Mouse (Mus musculus) adrenal gland, postnatal 25 days (tissue): ENCODE data around the gene Mcoln2. TPM values are rescaled to one million over a fixed set of nuclear protein-coding genes. Genes with fewer than 3 reads are reported as not detected.
"Not testable (repeated sequence)": the region's sequence is repeated elsewhere in the genome, so short reads cannot be mapped to it uniquely, and the experiment has no call there.

Experiments
- DNase-seq: peaks from one replicate; pipeline ENCODE4 v3.0.0; 2021; ENCODE audit warnings: mixed read lengths
- total RNA-seq: library from RNA; stranded (reverse); gene quantifications from 2 replicates; pipeline ENCODE4 v1.2.3, GENCODE M21; 2021

Mcoln2 gene
- total RNA-seq, 1 experiment from 2014 or later = not detected

DNA sequence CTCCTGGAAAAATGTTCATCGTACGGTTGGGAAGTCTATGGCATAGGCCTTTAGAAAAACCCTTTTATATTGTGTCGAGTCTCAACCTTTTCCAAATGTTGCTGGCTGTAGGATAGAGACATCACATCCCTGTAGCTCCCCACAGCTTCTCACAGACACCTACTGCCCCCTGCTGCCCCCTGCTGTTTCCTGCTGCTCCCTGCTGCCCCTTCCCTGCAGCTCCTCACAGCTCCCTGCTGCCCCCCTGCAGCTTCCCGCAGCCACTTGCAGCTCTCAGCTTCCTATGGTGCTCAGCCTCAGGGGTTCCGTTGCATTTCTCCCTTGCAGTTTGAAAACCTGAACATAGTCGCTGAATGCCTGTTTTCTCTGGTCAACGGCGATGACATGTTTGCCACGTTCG lies 40.3 kb downstream of the Mcoln2 start:
- peak; percentile 7 for DNase-seq

DNA sequence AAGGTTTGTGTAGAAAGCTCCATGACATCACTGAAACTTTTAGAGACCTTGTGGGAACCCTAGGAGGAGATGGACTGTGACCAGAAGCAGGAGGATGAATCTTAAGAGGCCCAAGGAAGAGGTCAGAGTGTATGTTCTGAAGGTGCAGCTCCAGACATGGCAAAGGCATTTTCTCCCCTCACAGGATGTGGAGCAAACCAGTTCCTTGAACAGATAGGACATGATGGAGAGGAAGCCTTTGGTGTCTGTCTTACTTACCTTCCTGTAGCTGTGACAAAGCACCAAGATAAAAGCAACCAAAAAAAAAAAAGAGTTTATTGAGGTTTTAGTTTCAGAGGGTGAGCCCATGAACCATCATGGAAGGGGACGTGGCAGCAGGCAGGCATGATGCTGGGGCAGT lies 42.9 kb downstream of the Mcoln2 start:
- no peak for DNase-seq

DNA sequence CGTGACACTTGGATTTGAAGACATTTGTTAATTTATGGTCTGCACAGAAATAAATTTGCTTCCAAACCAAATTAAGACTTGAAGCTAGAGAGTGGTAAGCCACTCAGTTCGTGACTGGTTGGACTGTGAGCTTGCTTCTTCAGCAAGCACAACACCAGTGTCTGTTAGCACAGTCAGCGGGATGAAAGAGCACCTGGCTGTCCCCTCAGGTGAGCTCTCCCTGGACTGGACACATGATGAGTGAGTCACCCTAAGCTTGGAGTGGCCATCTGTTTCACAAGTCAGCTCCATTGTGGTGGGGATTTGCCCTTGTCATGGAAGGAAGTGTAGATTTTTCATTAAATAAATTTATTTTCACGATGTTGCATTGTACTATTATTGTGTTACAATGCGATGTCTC lies 45.5 kb downstream of the Mcoln2 start:
- DNase-seq = no peak

DNA sequence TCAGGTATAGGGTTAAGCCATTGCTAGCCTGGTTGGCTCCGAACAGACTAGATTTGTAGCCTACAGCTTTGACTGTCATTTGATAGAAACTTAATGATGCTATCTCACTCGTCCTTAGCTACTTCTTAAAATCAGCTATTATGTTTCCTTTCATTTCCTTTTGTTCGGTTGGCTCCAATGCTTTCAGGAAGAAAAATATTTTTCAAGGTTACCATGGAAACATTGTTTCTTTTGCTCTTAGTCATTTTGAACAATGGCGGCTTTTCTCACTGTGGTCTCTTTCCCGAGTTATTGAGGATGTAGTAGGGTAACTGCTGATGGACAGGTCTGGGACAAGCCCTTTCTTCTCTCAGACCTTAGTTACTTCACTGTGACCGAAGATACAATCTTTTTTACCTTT lies 46.7 kb downstream of the Mcoln2 start:
- DNase-seq = no peak

DNA sequence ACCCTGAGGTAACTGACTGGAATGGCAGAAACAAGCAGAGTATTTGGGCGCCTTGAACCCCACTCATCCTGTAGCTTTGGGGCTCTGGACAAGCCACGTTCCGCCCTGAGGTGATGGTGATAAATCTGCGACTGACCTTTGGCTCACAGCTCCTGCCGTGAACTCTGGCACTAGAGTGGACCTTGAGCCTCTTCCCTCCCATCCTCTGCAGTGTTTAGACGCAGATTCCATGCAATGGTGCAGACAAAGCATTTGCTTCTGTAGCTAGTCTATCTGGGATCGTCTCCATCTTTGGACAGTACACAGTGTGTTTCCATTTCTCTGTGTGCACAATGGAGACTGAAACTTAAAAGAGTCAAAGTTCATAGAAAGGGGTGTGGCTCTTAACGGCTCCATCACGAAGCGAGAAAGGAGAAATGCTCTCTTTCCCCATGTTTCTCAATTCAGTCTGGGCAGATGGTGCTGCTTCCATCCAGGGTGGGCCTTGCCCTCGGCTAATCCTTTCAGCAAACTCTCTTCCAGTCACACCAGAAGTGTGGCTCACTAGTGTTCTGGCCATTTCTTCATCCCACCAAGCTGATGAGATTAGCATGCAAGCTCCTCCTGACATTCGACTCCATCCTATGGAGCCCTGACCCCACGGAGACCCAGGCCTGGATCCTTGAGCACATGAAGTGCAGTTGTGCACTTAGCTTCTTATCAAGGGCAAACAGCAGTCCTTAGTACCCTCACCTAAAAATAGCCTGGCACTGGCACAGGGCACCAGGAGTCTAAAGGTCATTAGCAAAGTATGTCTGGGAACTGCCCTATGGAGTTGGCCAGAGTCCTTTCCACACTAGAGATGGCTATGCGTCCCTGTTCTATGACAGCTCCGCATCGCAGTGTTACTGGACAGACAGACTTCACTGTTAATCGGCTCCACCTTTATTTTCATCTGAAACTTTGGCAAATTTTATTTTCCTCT lies 47.4 kb downstream of the Mcoln2 start:
- DNase-seq = no peak

DNA sequence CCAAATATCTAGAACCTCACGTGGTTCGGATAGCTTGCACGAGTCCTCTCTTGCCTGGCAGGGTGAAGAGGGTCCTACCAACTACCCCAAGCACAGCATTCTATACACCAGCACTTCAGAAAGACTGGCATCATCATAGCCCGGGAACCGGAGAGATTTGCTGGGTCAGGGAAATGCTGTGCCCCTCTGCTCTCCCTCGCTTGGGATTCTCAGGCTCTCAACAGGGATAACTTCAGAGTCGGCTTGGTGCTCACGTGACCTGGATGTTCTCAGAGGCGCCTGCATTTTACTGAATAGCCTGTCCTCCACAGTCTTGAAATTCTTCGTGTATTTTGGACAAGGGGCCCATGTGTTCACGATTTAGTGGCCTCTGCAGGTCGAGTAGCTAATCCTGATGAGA lies 48.2 kb downstream of the Mcoln2 start:
- no peak for DNase-seq

DNA sequence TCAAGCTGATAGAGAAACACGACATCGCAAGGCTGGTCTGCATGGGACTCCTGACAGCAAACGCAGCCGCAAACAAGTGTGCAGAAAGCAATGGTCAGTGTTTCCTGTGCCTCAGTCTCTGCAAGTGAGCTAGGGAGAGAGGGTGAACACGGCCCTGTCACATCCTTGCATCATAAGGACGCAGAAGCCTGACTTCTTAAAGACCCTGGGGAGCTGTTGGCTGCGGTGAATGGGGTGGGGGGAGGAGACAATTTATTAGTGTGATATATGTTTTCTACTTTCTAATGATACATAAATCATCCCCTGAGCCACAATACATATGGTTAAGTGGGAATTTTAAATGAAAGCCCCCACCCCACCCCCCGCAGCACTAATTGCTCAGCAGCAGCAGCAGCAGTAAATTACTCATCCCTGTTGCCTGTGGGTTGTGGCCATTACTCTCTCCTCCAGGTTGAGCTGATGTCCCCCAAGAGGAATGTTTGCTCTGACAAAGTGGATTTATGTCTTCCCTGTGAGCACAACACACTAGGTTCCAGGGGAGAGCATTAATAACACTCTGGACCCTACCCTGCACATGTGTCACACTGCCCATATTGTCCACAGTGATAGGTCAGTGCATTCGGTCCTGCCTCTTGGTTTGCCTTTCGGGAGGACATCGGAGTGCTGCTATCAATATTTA lies 49.3 kb downstream of the Mcoln2 start:
- DNase-seq = no peak

DNA sequence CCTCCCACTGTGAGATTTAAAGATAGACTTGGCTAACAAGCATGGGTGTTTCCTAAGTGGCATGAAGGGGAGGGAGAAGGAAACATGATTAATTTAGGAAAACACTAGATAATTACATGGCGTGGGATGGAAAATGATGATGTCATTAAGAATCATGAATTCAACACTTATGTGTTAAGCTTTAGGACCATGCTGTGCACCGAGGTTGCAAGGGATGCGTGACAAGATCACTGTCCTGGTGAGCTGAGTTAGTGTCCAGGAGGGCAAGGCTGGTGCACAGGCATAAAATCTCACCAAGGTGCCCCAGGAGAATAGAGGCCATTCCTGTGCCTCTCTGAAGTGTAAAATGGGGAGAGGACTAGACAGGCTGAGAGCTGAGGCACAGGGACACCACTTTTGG lies 49.9 kb downstream of the Mcoln2 start:
- no peak for DNase-seq

DNA sequence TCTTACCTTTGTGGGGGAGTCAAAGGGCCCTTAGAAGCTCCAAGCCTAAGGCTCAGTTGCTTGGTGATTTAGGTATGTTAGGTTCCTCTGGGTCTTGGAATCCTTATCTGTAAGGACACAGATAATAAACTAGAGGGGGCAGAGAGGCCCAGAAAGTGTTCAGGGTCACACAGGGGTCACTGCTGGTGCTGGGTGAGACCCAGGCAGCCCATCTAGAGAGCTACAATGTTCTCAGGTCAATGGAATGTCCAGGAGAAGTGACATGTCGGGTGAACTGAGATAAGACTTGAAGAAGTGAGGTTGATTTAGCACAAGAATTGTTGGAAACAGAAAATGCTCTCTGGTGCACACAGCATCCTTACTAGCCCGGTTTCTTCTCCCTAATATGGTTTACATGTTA lies 54.7 kb downstream of the Mcoln2 start:
- DNase-seq = no peak

DNA sequence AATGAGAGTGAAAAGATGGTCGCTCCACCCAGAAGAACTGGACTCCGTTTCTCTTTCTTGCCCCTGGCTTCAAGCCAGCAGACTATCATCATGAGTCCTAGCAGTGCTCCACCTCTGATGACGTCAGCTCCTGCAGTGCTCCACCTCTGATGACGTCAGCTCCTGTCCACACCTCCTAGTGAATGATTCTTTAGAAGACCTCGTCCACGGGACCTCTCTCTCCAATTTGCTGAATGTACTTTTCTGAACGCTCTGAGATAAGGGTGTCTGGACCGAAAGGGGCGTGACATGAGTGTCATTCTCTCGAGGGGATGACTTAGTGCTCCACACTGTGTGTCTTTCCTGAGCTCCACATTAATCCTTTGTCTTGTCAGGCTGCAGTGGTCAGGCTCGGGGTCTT lies 55.7 kb downstream of the Mcoln2 start:
- DNase-seq = no peak

DNA sequence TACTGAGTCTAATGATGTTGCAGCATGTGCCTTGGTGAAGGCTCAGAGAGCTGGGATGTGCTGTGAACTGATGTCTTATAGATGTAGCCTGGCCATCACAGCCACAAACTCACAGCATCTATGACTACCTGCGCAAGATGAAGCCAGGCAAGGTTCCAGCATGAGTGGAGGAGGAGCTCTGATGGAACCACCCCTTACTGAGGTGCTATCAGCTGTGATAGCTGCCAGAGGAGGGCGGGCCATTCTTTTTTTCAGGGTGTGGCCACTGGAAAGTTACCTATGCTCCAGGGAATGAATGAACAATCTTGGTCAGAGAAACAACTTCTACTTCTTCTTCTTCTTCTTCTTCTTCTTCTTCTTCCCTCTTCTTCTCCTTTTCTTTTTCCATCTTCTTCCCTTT lies 57.0 kb downstream of the Mcoln2 start:
- no peak for DNase-seq

DNA sequence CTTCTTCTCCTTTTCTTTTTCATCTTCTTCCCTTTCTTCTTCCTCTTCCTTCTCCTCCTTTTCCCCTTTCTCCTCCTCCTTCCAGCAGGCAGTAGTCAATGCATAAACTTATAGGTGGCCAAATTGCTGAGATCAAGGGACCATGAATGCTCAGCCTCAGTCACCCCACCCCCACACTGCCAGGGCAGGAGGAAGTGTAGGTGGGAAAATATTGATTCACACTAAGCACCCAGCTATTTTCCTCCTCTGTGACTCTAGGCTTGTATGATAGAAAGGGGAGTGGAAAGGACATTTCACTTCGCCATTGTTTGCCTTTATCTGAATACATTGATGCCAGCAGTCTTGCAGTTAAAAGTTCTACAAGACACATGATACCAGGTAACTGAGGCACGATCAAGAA lies 57.8 kb downstream of the Mcoln2 start:
- DNase-seq = no peak

DNA sequence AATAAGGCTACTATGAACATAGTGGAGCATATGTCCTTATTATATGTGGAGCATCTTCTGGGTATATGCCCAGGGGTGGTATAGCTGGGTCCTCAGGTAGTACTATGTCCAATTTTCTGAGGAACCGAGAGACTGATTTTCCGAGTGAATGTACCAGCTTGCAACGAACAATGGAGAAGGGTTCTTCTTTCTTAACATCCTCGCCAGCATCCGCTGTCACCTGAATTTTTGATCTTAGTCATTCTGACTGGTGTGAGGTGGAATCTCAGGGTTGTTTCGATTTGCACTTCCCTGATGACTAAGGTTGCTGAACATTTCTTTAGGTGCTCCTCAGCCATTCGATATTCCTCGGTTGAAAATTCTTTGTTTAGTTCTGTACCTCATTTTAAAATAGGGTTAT lies 60.1 kb downstream of the Mcoln2 start:
- not testable (repeated sequence) for DNase-seq

DNA sequence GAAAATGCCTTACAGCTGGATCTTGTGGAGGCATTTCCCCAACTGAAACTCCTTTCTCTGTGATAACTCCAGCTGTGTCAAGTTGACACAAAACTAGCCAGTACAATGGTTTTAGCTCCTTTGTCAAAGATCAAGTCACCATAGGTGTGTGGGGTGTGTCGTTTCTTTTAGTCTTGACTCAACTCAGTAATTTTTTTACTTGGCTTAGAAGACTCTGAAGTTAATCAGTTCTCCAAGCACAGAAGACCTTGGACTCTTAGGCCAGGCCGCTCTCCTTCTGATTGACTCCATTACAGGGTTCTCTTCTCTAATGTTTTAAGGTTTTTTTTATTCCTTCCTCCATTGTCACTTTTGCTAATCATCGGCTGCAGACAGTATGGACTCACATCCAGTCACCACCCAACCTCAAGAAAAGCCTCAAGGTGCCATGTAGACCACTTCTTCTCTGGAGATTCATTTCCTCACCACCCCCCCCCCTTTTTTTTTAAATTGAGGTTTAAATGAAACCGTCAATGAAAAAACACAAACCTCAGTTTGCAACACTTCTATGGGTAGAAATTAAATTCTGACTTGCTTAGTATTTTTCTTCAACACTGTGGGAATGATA lies 61.6 kb downstream of the Mcoln2 start:
- no peak for DNase-seq

DNA sequence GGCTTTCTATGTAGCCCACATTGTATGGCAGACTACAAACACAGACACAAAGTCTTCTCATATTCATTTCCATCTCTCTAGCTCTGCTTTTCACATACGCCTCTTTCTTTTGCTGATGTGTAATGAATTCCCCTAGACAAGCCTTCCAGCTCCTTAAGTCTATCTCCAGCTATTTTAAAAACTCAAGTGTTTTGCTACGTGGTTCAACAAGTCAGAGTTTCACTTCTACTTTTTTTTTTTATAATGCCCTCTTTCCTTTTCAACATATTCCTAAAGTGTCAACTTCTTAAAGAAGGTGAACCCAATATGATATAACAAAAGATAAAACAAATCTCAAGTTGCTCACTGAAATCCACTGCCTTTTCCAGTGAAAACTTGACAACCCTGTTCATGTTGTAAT lies 62.3 kb downstream of the Mcoln2 start:
- DNase-seq = no peak

DNA sequence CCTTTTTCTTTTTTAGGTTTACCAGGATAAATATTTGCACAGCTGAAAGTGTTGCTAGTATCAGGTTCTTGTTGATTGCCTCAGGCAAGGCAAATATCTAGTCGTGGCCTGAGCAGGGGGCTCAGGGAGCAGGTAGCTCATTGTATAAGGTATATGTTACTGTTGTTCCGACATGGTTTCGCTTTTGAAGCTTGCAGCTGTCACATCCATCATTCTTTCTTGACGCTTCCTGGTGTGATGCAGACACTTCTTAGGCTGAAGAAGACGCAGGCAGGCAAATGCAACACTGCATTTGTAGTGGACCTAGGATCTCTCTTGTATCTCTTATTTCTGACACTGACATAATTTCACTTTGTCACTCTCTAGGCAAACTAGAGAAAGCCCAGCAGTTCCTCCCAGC lies 63.7 kb downstream of the Mcoln2 start:
- no peak for DNase-seq

DNA sequence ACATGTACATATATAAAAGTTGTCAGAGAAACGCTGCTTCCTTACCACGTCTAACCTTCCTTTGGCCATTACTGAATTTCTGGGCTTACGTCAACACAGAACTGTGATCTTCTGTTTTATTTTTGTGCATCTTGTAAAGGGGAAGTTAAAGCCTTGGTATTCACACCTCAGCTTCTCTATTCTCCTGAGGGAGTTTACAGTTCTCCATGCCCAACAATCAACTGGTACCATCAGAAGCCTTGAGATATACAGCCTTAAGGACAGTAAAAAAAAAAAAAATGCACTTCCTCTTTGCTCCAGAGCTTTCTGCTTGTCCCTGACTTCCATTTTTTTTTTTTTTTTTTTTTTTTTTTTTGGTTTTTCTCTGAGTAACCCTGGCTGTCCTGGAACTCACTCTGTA lies 66.9 kb downstream of the Mcoln2 start:
- no peak for DNase-seq

DNA sequence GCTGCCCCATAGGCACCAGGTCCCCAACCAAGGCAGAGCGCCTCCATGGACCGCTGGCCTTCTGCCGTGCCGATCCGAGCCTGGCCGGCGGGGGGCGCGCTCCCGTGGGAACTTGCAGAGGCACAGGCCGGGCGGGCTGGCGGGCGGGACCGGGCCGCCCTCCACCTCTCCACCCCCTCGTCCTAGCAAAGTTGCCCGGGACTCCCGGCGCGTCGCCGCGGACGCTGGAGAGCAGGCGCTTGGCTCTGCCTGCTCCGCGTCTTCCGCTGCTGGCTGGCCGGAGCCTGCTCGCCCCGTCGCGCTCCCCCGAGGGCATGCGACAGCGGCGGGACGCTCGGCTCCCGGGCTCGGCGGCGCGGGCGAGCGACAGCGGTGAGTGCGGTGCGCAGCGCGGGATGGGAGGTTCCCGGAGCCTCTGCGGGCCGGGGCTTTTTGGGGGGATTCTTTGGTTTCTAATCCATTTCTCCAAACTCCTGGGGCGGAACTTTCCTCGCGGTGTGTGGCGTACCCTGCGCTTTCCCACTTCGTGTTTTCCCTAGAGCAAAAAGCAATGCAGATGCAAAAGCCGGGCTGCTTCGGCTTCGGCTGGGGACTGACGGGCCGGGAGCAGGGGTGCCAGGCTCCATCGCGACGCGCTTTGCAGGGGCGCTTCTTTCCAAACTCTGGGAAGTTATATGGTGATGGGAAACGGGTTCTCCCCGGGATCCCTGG lies 71.3 kb downstream of the Mcoln2 start, which contains the start of gene Lpar3:
Gene Lpar3, plus strand, starts transcription at position 188 of the 711 bp plus-strand sequence.
- DNase-seq = peak; percentile 81

DNA sequence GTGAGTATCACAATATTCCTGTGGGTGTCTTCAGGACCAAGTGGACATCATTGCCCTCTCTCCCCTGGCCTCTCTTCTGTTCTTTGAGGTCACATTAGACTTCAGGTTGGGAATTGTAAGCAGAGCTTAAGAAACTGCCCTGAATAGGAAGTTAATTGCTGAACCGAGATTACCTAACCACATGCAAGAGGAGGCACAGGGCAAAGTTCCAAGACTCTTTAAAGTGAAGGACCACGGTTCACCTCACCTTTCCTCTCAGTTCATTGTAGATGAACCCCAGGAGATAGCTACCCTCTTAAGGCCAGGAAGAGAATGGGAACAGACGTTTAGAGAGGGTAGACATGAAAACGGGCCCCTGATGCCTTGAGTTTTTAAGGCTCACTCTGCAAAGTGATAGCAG lies 74.6 kb downstream of the Mcoln2 start:
- DNase-seq = no peak

DNA sequence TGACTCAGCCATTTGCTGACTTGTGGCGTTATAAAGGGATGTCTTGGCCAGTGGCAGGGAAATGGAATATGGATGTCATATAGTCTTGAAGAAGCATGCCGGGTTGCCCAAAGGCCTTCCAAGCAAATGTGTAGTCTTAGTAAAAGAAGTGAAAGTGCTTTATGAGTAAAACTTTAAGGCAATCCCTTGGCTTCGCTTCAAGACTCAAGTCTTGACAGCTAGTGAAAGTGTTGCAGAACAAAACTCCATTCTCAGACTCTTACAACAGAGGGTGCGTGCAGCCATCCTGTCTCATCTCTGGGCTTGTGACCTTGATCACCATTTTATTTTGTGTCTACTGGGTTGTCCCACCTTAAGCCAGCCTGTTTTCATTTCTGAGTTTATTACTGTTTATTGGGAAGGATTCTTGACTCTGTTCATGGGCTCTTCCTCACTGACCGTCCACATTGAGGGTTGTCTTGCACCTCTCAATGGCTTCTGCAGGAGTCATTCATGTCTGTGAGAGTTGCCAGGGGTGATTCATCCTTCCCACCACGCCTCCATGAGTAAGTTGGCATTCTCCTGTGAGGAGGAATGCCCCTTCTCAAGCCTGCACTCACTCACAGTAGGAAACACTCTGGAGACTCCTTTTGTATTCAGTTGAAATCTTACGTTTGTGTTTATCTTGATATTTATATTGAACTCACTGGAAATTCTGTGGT lies 75.6 kb downstream of the Mcoln2 start:
- DNase-seq = peak; percentile 56

DNA sequence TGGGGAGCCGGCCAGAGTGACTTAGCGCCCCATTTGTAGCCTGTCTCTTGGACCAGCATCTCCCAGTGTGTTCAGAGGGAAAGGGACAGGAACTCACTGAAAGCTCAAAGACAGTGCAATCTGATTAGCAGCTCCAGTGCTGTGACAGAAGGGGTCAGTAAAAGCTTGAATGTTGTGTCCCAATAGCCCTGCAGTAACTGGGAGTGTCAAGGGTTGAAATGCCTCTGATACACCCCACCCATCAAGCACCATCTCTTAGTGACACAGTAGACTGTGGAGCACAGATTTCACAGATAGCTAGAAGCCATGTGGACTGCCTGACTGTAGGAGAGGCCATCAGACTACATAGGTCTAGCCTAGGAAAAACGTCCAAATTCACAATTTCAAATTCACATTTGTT lies 77.8 kb downstream of the Mcoln2 start:
- no peak for DNase-seq
